Mouse (Mus musculus) embryonic facial prominence, embryonic 12.5 days (tissue): ENCODE measurements around the gene Trib3. TPM values are rescaled to one million over a fixed set of nuclear protein-coding genes. Genes with fewer than 3 reads are reported as not detected.

ENCODE experiments used
- ATAC-seq: fragments of 200-750 bp; cut with Nextera tagmentation; 2 replicates; pipeline ENCODE4 v1.8.0; 2017; ENCODE audit not compliant: insufficient number of reproducible peaks, insufficient read depth, low FRiP score, low TSS enrichment
- H3K27ac ChIP-seq: fragments of 300-500 bp; sonication (generic); 2 replicates; pipeline ENCODE4 v1.5.1; 2016; ENCODE audit warnings: mild to moderate bottlenecking
- H3K27me3 ChIP-seq: fragments of 300-500 bp; sonication (generic); 2 replicates; pipeline ENCODE4 v1.6.1; 2016; ENCODE audit warnings: mild to moderate bottlenecking, moderate library complexity
- H3K36me3 ChIP-seq: fragments of 300-500 bp; sonication (generic); 2 replicates; pipeline ENCODE4 v1.6.1; 2016; ENCODE audit warnings: mild to moderate bottlenecking
- H3K4me1 ChIP-seq: fragments of 300-500 bp; sonication (generic); 2 replicates; pipeline ENCODE4 v1.6.1; 2016
- H3K4me2 ChIP-seq: fragments of 300-500 bp; sonication (generic); replicated peaks from 2 replicates; pipeline ENCODE4 v1.6.1; 2016; ENCODE audit warnings: mild to moderate bottlenecking, moderate library complexity
- H3K4me3 ChIP-seq: fragments of 300-500 bp; sonication (generic); 2 replicates; pipeline ENCODE4 v1.5.1; 2016; ENCODE audit warnings: mild to moderate bottlenecking
- H3K9ac ChIP-seq: fragments of 300-500 bp; sonication (generic); 2 replicates; pipeline ENCODE4 v1.6.1; 2016; ENCODE audit warnings: mild to moderate bottlenecking, moderate library complexity
- H3K9me3 ChIP-seq: fragments of 300-500 bp; sonication (generic); 2 replicates; pipeline ENCODE4 v1.6.1; 2016; ENCODE audit warnings: mild to moderate bottlenecking, moderate library complexity
- WGBS: fragments of 180-500 bp; shearing (Covaris S2); methylation state at CpG from one replicate; pipeline ENCODE4 v1.1.7; 2016; 5-methylcytosine and 5-hydroxymethylcytosine counted together
- polyA plus RNA-seq: library from polyadenylated mRNA; unstranded; fragments of >200 nt; fragmentation: Nextera tagmentation; extraction: Ambion mirVana; gene quantifications from 2 replicates; pipeline ENCODE4 v1.2.1, GENCODE M21; 2016

Trib3 gene
- polyA plus RNA-seq, 1 experiment from 2014 or later: 3.7 TPM

GRCm38 (mm10) chr2:152326654-152327053, 17.2 kb downstream of the Trib3 start:
- 84% methylated on average over 8 of the region's 8 CpGs for WGBS
- Histone ChIP-seq H3K4me3 (no peak overlapping the region), H3K9me3 (no peaks in the 10 kb centered on the region), H3K4me2 (no peak overlapping the region), H3K9ac (no peak overlapping the region), H3K27me3 (no peaks in the 10 kb centered on the region), H3K36me3 (peaks cover 80% of the 10 kb centered on the region), H3K27ac (no peak overlapping the region), H3K4me1 (peaks cover 18% of the 10 kb centered on the region)
- ATAC-seq: no peak

- Histone ChIP-seq H3K36me3 (peaks cover 85% of the 10 kb centered on the region), H3K4me3 (no peak overlapping the region), H3K9ac (no peak overlapping the region), H3K27me3 (no peaks in the 10 kb centered on the region), H3K4me2 (no peak overlapping the region), H3K9me3 (no peaks in the 10 kb centered on the region), H3K4me1 (peaks cover 14% of the 10 kb centered on the region), H3K27ac (no peak overlapping the region)
- 91% methylated on average over 13 of the region's 13 CpGs for WGBS
- ATAC-seq: no peak
These were observed 17.7 kb downstream of the Trib3 start for GRCm38 (mm10) chr2:152326157-152326556.

DNA sequence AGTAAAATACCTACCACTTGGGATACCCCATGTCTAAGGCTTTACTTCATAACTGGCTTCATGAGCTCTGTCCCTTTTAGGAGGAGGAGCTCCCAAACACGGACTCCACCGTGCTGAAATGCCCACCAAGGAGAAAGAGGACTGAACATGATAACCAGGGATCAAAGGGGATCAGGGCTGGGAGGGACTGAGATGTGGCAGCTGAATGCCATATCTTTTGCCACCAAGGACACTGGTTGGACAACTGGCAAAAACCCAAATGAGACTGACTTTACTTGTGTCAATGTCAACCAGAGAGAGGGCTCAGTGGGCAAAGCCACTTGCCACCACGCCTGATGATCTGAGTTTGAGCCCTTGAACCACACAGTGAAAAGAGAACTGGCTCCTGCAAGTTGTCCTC, 19.0 kb downstream of the Trib3 start:
- Histone ChIP-seq H3K4me1 (0 out of 2 replicates have a peak, but pooled peaks cover 2% of the 10 kb centered on the region), H3K27me3 (no peaks in the 10 kb centered on the region), H3K36me3 (peaks cover 88% of the 10 kb centered on the region), H3K9me3 (no peaks in the 10 kb centered on the region), H3K27ac (no peak overlapping the region), H3K4me3 (no peak overlapping the region), H3K4me2 (no peak overlapping the region), H3K9ac (no peak overlapping the region)
- 87% methylated on average over 3 of the region's 3 CpGs for WGBS
- ATAC-seq: no peak

- Histone ChIP-seq H3K27me3 (no peaks in the 10 kb centered on the region), H3K4me2 (no peak overlapping the region), H3K27ac (no peak overlapping the region), H3K36me3 (peaks cover 88% of the 10 kb centered on the region), H3K4me1 (no peaks in the 10 kb centered on the region), H3K4me3 (no peak overlapping the region), H3K9ac (no peak overlapping the region), H3K9me3 (no peaks in the 10 kb centered on the region)
- no peak for ATAC-seq
- 93% methylated on average over 14 of the region's 14 CpGs for WGBS
These were observed 19.9 kb downstream of the Trib3 start for GRCm38 (mm10) chr2:152323971-152324370.

GRCm38 (mm10) chr2:152322198-152322597, 21.6 kb downstream of the Trib3 start:
- no peak for ATAC-seq
- Histone ChIP-seq H3K4me2 (no peak overlapping the region), H3K27me3 (no peaks in the 10 kb centered on the region), H3K27ac (no peak overlapping the region), H3K4me1 (no peaks in the 10 kb centered on the region), H3K9me3 (no peaks in the 10 kb centered on the region), H3K9ac (no peak overlapping the region), H3K36me3 (peaks cover 92% of the 10 kb centered on the region), H3K4me3 (no peak overlapping the region)
- WGBS: 91% methylated on average over 6 of the region's 6 CpGs

- H3K4me2 ChIP-seq: no peak overlapping the region
- no peaks in the 10 kb centered on the region for H3K27me3 ChIP-seq
- no peaks in the 10 kb centered on the region for H3K4me1 ChIP-seq
- no peak overlapping the region for H3K27ac ChIP-seq
- no peaks in the 10 kb centered on the region for H3K9me3 ChIP-seq
- 86% methylated on average over 5 of the region's 5 CpGs for WGBS
- peaks cover 92% of the 10 kb centered on the region for H3K36me3 ChIP-seq
- no peak for ATAC-seq
- no peak overlapping the region for H3K9ac ChIP-seq
- H3K4me3 ChIP-seq: no peak overlapping the region
These were observed 22.3 kb downstream of the Trib3 start for GRCm38 (mm10) chr2:152321558-152321957.

DNA sequence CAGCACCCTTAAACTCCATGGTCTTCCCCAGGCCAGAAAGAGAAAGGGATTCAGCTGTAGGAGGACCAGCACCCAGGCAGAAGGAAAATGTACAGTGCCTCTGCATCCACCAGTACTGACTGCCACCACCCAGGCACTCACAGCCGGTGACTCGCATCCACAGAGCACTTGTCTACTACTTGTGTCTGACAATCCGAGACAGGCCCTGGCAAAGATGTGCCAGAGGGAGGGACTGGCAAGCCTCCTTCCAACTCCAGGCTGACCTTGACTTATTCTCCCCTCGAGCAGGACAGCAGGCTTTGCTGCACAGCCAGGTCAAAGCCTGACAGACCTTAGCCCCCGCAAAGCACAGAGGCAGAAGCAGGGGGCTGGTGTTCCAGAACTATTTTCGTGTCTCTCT, 26.8 kb downstream of the Trib3 start:
- no peaks in the 10 kb centered on the region for H3K4me1 ChIP-seq
- H3K27ac ChIP-seq: no peak overlapping the region
- no peaks in the 10 kb centered on the region for H3K27me3 ChIP-seq
- no peaks in the 10 kb centered on the region for H3K9me3 ChIP-seq
- ATAC-seq: no peak
- no peak overlapping the region for H3K4me2 ChIP-seq
- H3K4me3 ChIP-seq: no peak overlapping the region
- H3K9ac ChIP-seq: no peak overlapping the region
- WGBS: 82% methylated on average over 6 of the region's 6 CpGs
- peaks cover 90% of the 10 kb centered on the region for H3K36me3 ChIP-seq

- H3K36me3 ChIP-seq: peaks cover 96% of the 10 kb centered on the region
- no peak overlapping the region for H3K4me3 ChIP-seq
- no peaks in the 10 kb centered on the region for H3K4me1 ChIP-seq
- H3K9ac ChIP-seq: no peak overlapping the region
- 83% methylated on average over 6 of the region's 6 CpGs for WGBS
- H3K4me2 ChIP-seq: no peak overlapping the region
- H3K9me3 ChIP-seq: no peaks in the 10 kb centered on the region
- no peaks in the 10 kb centered on the region for H3K27me3 ChIP-seq
- no peak overlapping the region for H3K27ac ChIP-seq
- ATAC-seq: no peak
These were observed 29.9 kb downstream of the Trib3 start for GRCm38 (mm10) chr2:152313926-152314325.

- Histone ChIP-seq H3K36me3 (peaks cover 96% of the 10 kb centered on the region), H3K4me2 (no peak overlapping the region), H3K9me3 (no peaks in the 10 kb centered on the region), H3K27me3 (no peaks in the 10 kb centered on the region), H3K27ac (no peak overlapping the region), H3K4me1 (no peaks in the 10 kb centered on the region), H3K9ac (no peak overlapping the region), H3K4me3 (no peak overlapping the region)
- no peak for ATAC-seq
- WGBS: 88% methylated on average over 7 of the region's 7 CpGs
These were observed 30.8 kb downstream of the Trib3 start for GRCm38 (mm10) chr2:152312996-152313395.

DNA sequence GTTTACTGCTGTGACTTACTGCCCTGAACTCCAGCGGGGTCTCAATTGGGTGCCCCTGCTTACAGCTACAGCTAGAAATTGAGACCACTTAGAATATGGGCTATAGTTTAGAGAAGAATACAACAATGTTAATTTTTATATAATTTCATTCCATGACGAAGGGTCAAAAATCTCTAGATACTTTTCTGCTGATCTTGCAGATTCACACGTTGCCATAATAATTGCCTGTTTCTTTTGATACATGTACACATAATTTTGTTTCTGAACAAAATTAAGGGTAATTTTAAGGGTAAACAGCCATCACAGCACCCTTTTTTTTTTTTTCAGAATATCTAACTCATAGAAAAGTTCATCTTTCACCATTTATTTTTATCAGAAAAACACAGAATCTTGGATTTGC, 36.6 kb downstream of the Trib3 start:
- Histone ChIP-seq H3K4me1 (no peaks in the 10 kb centered on the region), H3K36me3 (peaks cover 83% of the 10 kb centered on the region), H3K27ac (no peak overlapping the region), H3K4me3 (no peak overlapping the region), H3K4me2 (no peak overlapping the region), H3K9ac (no peak overlapping the region), H3K9me3 (no peaks in the 10 kb centered on the region), H3K27me3 (no peaks in the 10 kb centered on the region)
- WGBS: 90% methylated on average over 3 of the region's 3 CpGs
- no peak for ATAC-seq

- Histone ChIP-seq H3K36me3 (peaks cover 71% of the 10 kb centered on the region), H3K9me3 (no peaks in the 10 kb centered on the region)
- 99% methylated on average over 6 of the region's 6 CpGs for WGBS
These were observed 38.4 kb downstream of the Trib3 start for GRCm38 (mm10) chr2:152305480-152305879.

DNA sequence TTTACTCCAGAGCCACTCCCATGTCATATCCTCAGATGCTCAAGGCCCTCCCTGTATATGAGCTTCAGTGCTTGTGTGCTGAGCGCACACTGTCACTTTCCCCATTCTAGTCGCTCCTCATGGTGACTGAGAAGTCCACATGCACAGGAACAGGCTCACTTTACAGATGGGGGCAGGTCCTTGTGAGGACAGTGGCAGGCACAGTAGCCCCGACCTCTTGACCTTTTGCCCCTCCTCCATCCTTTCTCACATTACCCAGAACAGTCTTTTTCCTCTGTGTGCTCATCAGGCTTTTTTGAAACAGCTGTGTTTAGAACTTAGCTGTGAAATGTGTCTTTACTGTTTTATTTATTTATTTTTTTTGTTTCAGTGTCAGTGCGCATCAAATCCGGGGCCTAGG, 40.1 kb downstream of the Trib3 start:
- Histone ChIP-seq H3K4me1 (no peaks in the 10 kb centered on the region), H3K36me3 (peaks cover 54% of the 10 kb centered on the region), H3K9me3 (no peaks in the 10 kb centered on the region), H3K4me3 (no peak overlapping the region), H3K9ac (no peak overlapping the region), H3K4me2 (no peak overlapping the region), H3K27me3 (no peaks in the 10 kb centered on the region), H3K27ac (no peak overlapping the region)
- 44% methylated on average over 5 of the region's 5 CpGs for WGBS
- no peak for ATAC-seq

More at GRCm38 (mm10) chr2:152305480-152305879, 38.4 kb downstream of the Trib3 start:
- Histone ChIP-seq H3K27ac (no peak overlapping the region), H3K9ac (no peak overlapping the region), H3K4me2 (no peak overlapping the region), H3K4me1 (no peaks in the 10 kb centered on the region), H3K4me3 (no peak overlapping the region), H3K27me3 (no peaks in the 10 kb centered on the region)
- ATAC-seq: no peak

- no peak overlapping the region for H3K27ac ChIP-seq
- 78% methylated on average over 2 of the region's 2 CpGs for WGBS
- no peak overlapping the region for H3K4me2 ChIP-seq
- no peaks in the 10 kb centered on the region for H3K4me1 ChIP-seq
- ATAC-seq: no peak
- H3K9ac ChIP-seq: no peak overlapping the region
- no peaks in the 10 kb centered on the region for H3K9me3 ChIP-seq
- H3K4me3 ChIP-seq: no peak overlapping the region
- H3K27me3 ChIP-seq: no peaks in the 10 kb centered on the region
- peaks cover 45% of the 10 kb centered on the region for H3K36me3 ChIP-seq
These were observed 41.0 kb downstream of the Trib3 start for GRCm38 (mm10) chr2:152302862-152303261.
